9 mouse cellular contexts compared by ENCODE assay signal in genomic region chr1:182115651-182116408, GRCm38 (mm10). TPM values are rescaled to one million over a fixed set of nuclear protein-coding genes. Genes with fewer than 3 reads are reported as not detected.
DNase-seq lines count a peak whose midpoint lies in the region; ATAC-seq and TF ChIP-seq lines count a peak whose summit lies in the region.
"Had no signal": no experiment of that assay in that cellular context is flagged by ENCODE, and none has a peak within 500 bp of the region (broad histone marks: within the 10 kb centered on the region; RNA-seq: fewer than 3 reads in every experiment).

No protein-coding gene starts in this region.

- H3K27me3 ChIP-seq in heart, postnatal 0 days (ENCODE audit: control insufficient read depth, insufficient read depth, low read length): no peaks in the 10 kb centered on the region
- H3K27me3 ChIP-seq in heart, embryonic 12.5 days (replicated peaks): no peaks in the 10 kb centered on the region
- H3K27me3 ChIP-seq in limb, embryonic 10.5 days (ENCODE audit: low read depth, poor library complexity, severe bottlenecking): 0 out of 2 replicates have a peak, but pooled peaks cover 11% of the 10 kb centered on the region
- H3K27me3 ChIP-seq in stomach, embryonic 16.5 days (ENCODE audit: control insufficient read depth, insufficient read depth, low read length): no peaks in the 10 kb centered on the region

- no peak overlapping the region for H3K9ac ChIP-seq in heart, postnatal 0 days (replicated peaks; ENCODE audit: low read depth, low read length)
- no peak overlapping the region for H3K9ac ChIP-seq in heart, embryonic 12.5 days
- H3K9ac ChIP-seq in stomach, embryonic 16.5 days (ENCODE audit: low read length): peak overlapping the region; percentile 4; the same call in 1 of the 2 replicates

- H3K36me3 ChIP-seq in heart, postnatal 0 days (replicated peaks; ENCODE audit: control insufficient read depth, insufficient read depth, low read length): no peaks in the 10 kb centered on the region
- H3K36me3 ChIP-seq in heart, embryonic 12.5 days: no peaks in the 10 kb centered on the region
- no peaks in the 10 kb centered on the region for H3K36me3 ChIP-seq in limb, embryonic 10.5 days
- no peaks in the 10 kb centered on the region for H3K36me3 ChIP-seq in stomach, embryonic 16.5 days (ENCODE audit: control insufficient read depth, insufficient read depth, low read length)

- peaks cover 15% of the 10 kb centered on the region for H3K4me1 ChIP-seq in heart, postnatal 0 days (ENCODE audit: control insufficient read depth, insufficient read depth)
- H3K4me1 ChIP-seq in heart, embryonic 12.5 days (replicated peaks): peaks cover 28% of the 10 kb centered on the region
- H3K4me1 ChIP-seq in embryonic fibroblast, embryonic 13.5 days (ENCODE audit: control insufficient read depth, insufficient read depth, low read length): no peaks in the 10 kb centered on the region
- H3K4me1 ChIP-seq in limb, embryonic 10.5 days: peaks cover 38% of the 10 kb centered on the region
- peaks cover 23% of the 10 kb centered on the region for H3K4me1 ChIP-seq in stomach, embryonic 16.5 days (ENCODE audit: control insufficient read depth, insufficient read depth, low read length)

- DNase-seq in heart, postnatal 0 days (ENCODE audit: low spot score): peak; percentile 62
- peak; percentile 54 for DNase-seq in urinary bladder, postnatal 25 days (ENCODE audit: low spot score)
- DNase-seq in urinary bladder, postnatal 10 days (ENCODE audit: low spot score): no peak
- DNase-seq in limb, embryonic 10.5 days (ENCODE audit: low spot score): peak; percentile 56

- H3K9me3 ChIP-seq in heart, postnatal 0 days (replicated peaks; ENCODE audit: control insufficient read depth, low read length): no peaks in the 10 kb centered on the region
- H3K9me3 ChIP-seq in heart, embryonic 12.5 days (replicated peaks): no peaks in the 10 kb centered on the region
- no peaks in the 10 kb centered on the region for H3K9me3 ChIP-seq in limb, embryonic 10.5 days (replicated peaks)
- no peaks in the 10 kb centered on the region for H3K9me3 ChIP-seq in stomach, embryonic 16.5 days (replicated peaks; ENCODE audit: control insufficient read depth, low read length)

- no peak overlapping the region for H3K4me2 ChIP-seq in heart, postnatal 0 days (ENCODE audit: low read depth, low read length)
- H3K4me2 ChIP-seq in heart, embryonic 12.5 days: no peak overlapping the region
- H3K4me2 ChIP-seq in stomach, embryonic 16.5 days (ENCODE audit: low read depth, low read length): peak overlapping the region; percentile 26; the same call in 1 of the 2 replicates

- 51% methylated on average over 7 of the region's 7 CpGs for WGBS in heart, postnatal 0 days
- 54% methylated on average over 7 of the region's 7 CpGs for WGBS in heart, embryonic 12.5 days
- 60% methylated on average over 7 of the region's 7 CpGs for WGBS in limb, embryonic 10.5 days
- 29% methylated on average over 7 of the region's 7 CpGs for WGBS in stomach, embryonic 16.5 days

- TF ChIP-seq POLR2A in embryonic fibroblast, embryonic 13.5 days (IDR thresholded peaks at IDR 0.05; ENCODE audit: low read depth, low read length): no peak

- no peak overlapping the region for H3K4me3 ChIP-seq in heart, postnatal 0 days (ENCODE audit: low read depth, low read length)
- H3K4me3 ChIP-seq in heart, embryonic 12.5 days: no peak overlapping the region
- H3K4me3 ChIP-seq in embryonic fibroblast, embryonic 13.5 days (ENCODE audit: insufficient read depth, low read length): no peak overlapping the region
- H3K4me3 ChIP-seq in limb, embryonic 10.5 days: no peak overlapping the region
- H3K4me3 ChIP-seq in stomach, embryonic 16.5 days (replicated peaks; ENCODE audit: low read length): no peak overlapping the region

- TF ChIP-seq CTCF in heart, postnatal 0 days (IDR thresholded peaks at IDR 0.05; ENCODE audit: low read depth): peak; percentile 60
- peak; percentile 85 for TF ChIP-seq CTCF in embryonic fibroblast, embryonic 13.5 days (IDR thresholded peaks at IDR 0.05; ENCODE audit: borderline replicate concordance, insufficient read depth, low read length)

- no peak for TF ChIP-seq EP300 in heart, postnatal 0 days (IDR thresholded peaks at IDR 0.05; ENCODE audit: low read depth)

- H3K27ac ChIP-seq in heart, postnatal 0 days (ENCODE audit: low read depth): no peak overlapping the region
- no peak overlapping the region for H3K27ac ChIP-seq in heart, embryonic 12.5 days (ENCODE audit: poor library complexity, severe bottlenecking)
- no peak overlapping the region for H3K27ac ChIP-seq in embryonic fibroblast, embryonic 13.5 days (ENCODE audit: insufficient read depth, low read length)
- H3K27ac ChIP-seq in limb, embryonic 10.5 days: no peak overlapping the region
- no peak overlapping the region for H3K27ac ChIP-seq in stomach, embryonic 16.5 days (ENCODE audit: low read length)

- peak; percentile 58 for ATAC-seq in heart, postnatal 0 days (ENCODE audit: insufficient read depth, low read depth)
- ATAC-seq in heart, embryonic 12.5 days (ENCODE audit: insufficient number of reproducible peaks, low FRiP score): no peak
- peak; percentile 52; the same call in 1 of the 2 replicates for ATAC-seq in stomach, embryonic 16.5 days (ENCODE audit: insufficient read depth, low FRiP score)
- ATAC-seq in CD4-positive, CD25-positive, alpha-beta regulatory T cell, adult 4 months: no peak

RNA-seq across cellular contexts. Expression of gene Srp9, which starts 8.7 kb away (rescaled TPM):
- 62.5 and 65.0 TPM in 2 replicates for total RNA-seq in heart, postnatal 0 days (2014; rRNA removed; ENCODE audit: low replicate concordance)
- polyA plus RNA-seq in heart, postnatal 0 days (2015; fragmentation: Nextera tagmentation; extraction: Ambion mirVana): 147 and 155 TPM in 2 replicates
- 122 and 123 TPM in 2 replicates for polyA plus RNA-seq in heart, embryonic 12.5 days (2016; fragmentation: Nextera tagmentation; extraction: Ambion mirVana)
- 86.9 and 91.6 TPM in 2 replicates for polyA plus RNA-seq in embryonic fibroblast, embryonic 13.5 days (2011; ENCODE audit: insufficient read length, low read depth, missing spikeins)
- 168 TPM in 2 replicates for polyA plus RNA-seq in limb, embryonic 10.5 days (2016; fragmentation: Nextera tagmentation; extraction: Ambion mirVana)
- polyA plus RNA-seq in stomach, embryonic 16.5 days (2015; fragmentation: Nextera tagmentation; extraction: Ambion mirVana): 140 and 160 TPM in 2 replicates
- 100 to 1,000 TPM; 114 to 148 TPM for polyA plus RNA-seq in CD4-positive, CD25-positive, alpha-beta regulatory T cell, adult 4 months (2017; shearing (Covaris generic))

RNA-seq across cellular contexts. Expression of gene Vmn1r1, which starts 48.5 kb away (rescaled TPM):
- total RNA-seq in heart, postnatal 0 days (2014; rRNA removed; ENCODE audit: low replicate concordance): not detected in 2 replicates
- not detected in 2 replicates for polyA plus RNA-seq in heart, postnatal 0 days (2015; fragmentation: Nextera tagmentation; extraction: Ambion mirVana)
- polyA plus RNA-seq in heart, embryonic 12.5 days (2016; fragmentation: Nextera tagmentation; extraction: Ambion mirVana): not detected in 2 replicates
- polyA plus RNA-seq in embryonic fibroblast, embryonic 13.5 days (2011; ENCODE audit: insufficient read length, low read depth, missing spikeins): not detected in 2 replicates
- polyA plus RNA-seq in limb, embryonic 10.5 days (2016; fragmentation: Nextera tagmentation; extraction: Ambion mirVana): not detected in 2 replicates
- polyA plus RNA-seq in stomach, embryonic 16.5 days (2015; fragmentation: Nextera tagmentation; extraction: Ambion mirVana): not detected in 2 replicates
- under 1 TPM in 1 of 2 experiments, not detected in 1; 0.11 TPM for polyA plus RNA-seq in CD4-positive, CD25-positive, alpha-beta regulatory T cell, adult 4 months (2017; shearing (Covaris generic))
- total RNA-seq: hematopoietic stem cell, adult 5-6 weeks had no signal

Comparison
In these comparisons a context has a peak if more than half of its experiments do, and no peak if none do; other contexts are left out.
1. ATAC-seq: peak in heart, postnatal 0 days (single experiment) and stomach, embryonic 16.5 days (single experiment); none in heart, embryonic 12.5 days (single experiment) and CD4-positive, CD25-positive, alpha-beta regulatory T cell, adult 4 months (single experiment).